Mouse (Mus musculus) heart, embryonic 13.5 days (tissue): ENCODE measurements around the gene Rpl34. TPM values are rescaled to one million over a fixed set of nuclear protein-coding genes. Genes with fewer than 3 reads are reported as not detected.
A peak's percentile ranks its signal among the peaks of the same experiment; 100 is the strongest.

Experiments
- ATAC-seq: fragments of 200-750 bp; cut with Nextera tagmentation; 2 replicates; pipeline ENCODE4 v1.8.0; 2017; ENCODE audit warnings: moderate TSS enrichment; ENCODE audit not compliant: insufficient number of reproducible peaks, low FRiP score, low TSS enrichment; ENCODE audit errors: extremely low read depth
- H3K27ac ChIP-seq: fragments of 300-500 bp; sonication (generic); replicated peaks from 2 replicates; pipeline ENCODE4 v1.5.1; 2015; ENCODE audit warnings: moderate library complexity, mild to moderate bottlenecking, inconsistent platforms
- H3K27me3 ChIP-seq: fragments of 300-500 bp; sonication (generic); replicated peaks from 2 replicates; pipeline ENCODE4 v1.6.1; 2015; ENCODE audit warnings: mild to moderate bottlenecking, inconsistent platforms
- H3K36me3 ChIP-seq: fragments of 300-500 bp; sonication (generic); 2 replicates; pipeline ENCODE4 v1.6.1; 2015; ENCODE audit warnings: mild to moderate bottlenecking, inconsistent platforms
- H3K4me1 ChIP-seq: fragments of 300-500 bp; sonication (generic); 2 replicates; pipeline ENCODE4 v1.6.1; 2015; ENCODE audit warnings: inconsistent platforms
- H3K4me2 ChIP-seq: fragments of 300-500 bp; sonication (generic); 2 replicates; pipeline ENCODE4 v1.6.1; 2015; ENCODE audit warnings: inconsistent platforms, mild to moderate bottlenecking, moderate library complexity
- H3K4me3 ChIP-seq: fragments of 300-500 bp; sonication (generic); 2 replicates; pipeline ENCODE4 v1.5.1; 2015; ENCODE audit warnings: moderate library complexity, mild to moderate bottlenecking, inconsistent platforms
- H3K9ac ChIP-seq: fragments of 300-500 bp; sonication (generic); 2 replicates; pipeline ENCODE4 v1.6.1; 2015; ENCODE audit warnings: inconsistent platforms, mild to moderate bottlenecking, moderate library complexity
- H3K9me3 ChIP-seq: fragments of 300-500 bp; sonication (generic); 2 replicates; pipeline ENCODE4 v1.6.1; 2016; ENCODE audit warnings: inconsistent platforms
- WGBS: fragments of 180-500 bp; shearing (Covaris S2); methylation state at CpG from one replicate; pipeline ENCODE4 v1.1.7; 2015; ENCODE audit warnings: mixed read lengths; 5-methylcytosine and 5-hydroxymethylcytosine counted together
- polyA plus RNA-seq: library from polyadenylated mRNA; unstranded; fragments of >200 nt; fragmentation: Nextera tagmentation; extraction: Ambion mirVana; gene quantifications from 2 replicates; pipeline ENCODE4 v1.2.1, GENCODE M21; 2015

Rpl34 gene
- polyA plus RNA-seq, 1 experiment from 2014 or later, result 585 TPM

- ATAC-seq, result peak; percentile 22
- Histone ChIP-seq H3K4me1 (peaks cover 29% of the 10 kb centered on the region), H3K9ac (peak overlapping the region; percentile 99), H3K36me3 (peaks cover 42% of the 10 kb centered on the region), H3K4me3 (peak overlapping the region; percentile 100), H3K9me3 (no peaks in the 10 kb centered on the region), H3K27ac (peak overlapping the region; percentile 90), H3K27me3 (no peaks in the 10 kb centered on the region; the same call in 1 of the 2 replicates), H3K4me2 (peak overlapping the region; percentile 90)
- under 1% methylated on average over 58 of the region's 58 CpGs for WGBS
Measured at GRCm38 (mm10) chr3:130729472-130730188, 568 bp downstream of the Rpl34 start.

DNA sequence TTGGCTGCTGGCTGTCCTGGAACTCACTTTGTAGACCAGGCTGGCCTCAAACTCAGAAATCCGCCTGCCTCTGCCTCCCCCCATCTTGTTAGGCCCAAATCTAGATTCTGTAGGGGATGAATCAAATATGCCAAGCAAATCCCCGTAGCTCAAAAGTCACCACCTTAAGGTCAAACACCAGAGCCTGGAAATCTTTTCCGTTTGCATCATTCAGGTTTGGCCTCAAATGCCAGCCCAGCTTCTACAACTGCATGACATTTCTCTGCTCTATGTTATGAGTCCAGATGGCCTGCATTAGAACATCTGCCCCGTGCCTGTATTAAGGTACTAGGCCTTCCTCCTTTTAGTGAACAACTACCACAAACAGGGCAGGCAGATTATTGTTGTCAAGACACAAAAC, 2.5 kb downstream of the Rpl34 start:
- H3K9ac ChIP-seq, result peak overlapping the region; percentile 99; the same call in 1 of the 2 replicates
- 80% methylated on average over 4 of the region's 4 CpGs for WGBS
- no peak overlapping the region for H3K4me3 ChIP-seq
- no peaks in the 10 kb centered on the region for H3K9me3 ChIP-seq
- no peaks in the 10 kb centered on the region for H3K27me3 ChIP-seq
- H3K36me3 ChIP-seq, result peaks cover 50% of the 10 kb centered on the region
- H3K27ac ChIP-seq, result no peak overlapping the region
- no peak for ATAC-seq
- H3K4me1 ChIP-seq, result peaks cover 29% of the 10 kb centered on the region
- H3K4me2 ChIP-seq, result no peak overlapping the region

DNA sequence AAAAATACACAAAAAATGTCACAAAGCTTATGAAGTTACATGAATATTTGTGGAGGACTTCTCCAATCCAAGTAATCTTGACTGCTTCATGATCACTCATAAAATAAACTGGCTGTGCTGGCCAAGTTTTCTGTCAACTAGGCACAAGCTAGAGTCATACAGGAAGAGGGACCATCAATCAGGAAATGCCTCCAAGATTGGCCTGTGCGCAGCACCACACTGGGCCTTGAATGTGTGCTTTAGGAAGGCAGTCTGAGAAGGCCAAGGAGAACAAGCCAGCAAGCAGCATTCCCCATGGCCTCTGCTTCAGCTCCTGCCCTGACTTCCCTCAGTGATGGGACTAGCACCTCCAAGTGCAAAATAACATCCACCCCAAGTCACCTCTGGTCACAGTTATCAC, 3.2 kb downstream of the Rpl34 start:
- Histone ChIP-seq H3K4me2 (no peak overlapping the region), H3K9ac (0 out of 2 replicates have a peak overlapping the region, but pooled peaks have one; percentile 10), H3K27me3 (no peaks in the 10 kb centered on the region), H3K9me3 (no peaks in the 10 kb centered on the region), H3K36me3 (peaks cover 50% of the 10 kb centered on the region), H3K4me1 (peaks cover 29% of the 10 kb centered on the region), H3K4me3 (no peak overlapping the region), H3K27ac (no peak overlapping the region)
- WGBS, result 65% methylated on average over 1 of the region's 1 CpGs
- ATAC-seq, result no peak

DNA sequence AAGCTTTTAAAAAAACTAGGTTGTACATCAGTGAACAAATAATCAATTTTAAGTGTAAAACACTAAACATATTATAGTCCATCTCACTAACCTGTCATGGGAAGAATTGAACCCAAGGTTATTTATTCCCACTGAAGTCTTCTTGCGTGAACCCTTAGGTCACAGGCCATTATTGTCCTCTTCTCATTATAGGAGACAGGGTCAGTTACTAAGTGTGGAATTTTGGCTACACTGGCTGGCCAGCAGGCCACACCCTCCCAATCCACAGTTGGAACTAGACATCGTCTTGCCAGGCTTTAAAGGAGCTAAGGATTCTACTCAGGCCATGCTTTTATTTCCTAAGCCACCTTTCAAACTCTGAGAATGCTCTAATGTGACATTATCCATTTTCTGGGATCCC, 4.5 kb downstream of the Rpl34 start:
- Histone ChIP-seq H3K27me3 (no peaks in the 10 kb centered on the region), H3K4me2 (no peak overlapping the region), H3K4me1 (peaks cover 25% of the 10 kb centered on the region), H3K9me3 (no peaks in the 10 kb centered on the region), H3K9ac (no peak overlapping the region), H3K27ac (no peak overlapping the region), H3K4me3 (no peak overlapping the region), H3K36me3 (peaks cover 50% of the 10 kb centered on the region)
- ATAC-seq, result no peak
- 75% methylated on average over 2 of the region's 2 CpGs for whole genome bisulfite sequencing

DNA sequence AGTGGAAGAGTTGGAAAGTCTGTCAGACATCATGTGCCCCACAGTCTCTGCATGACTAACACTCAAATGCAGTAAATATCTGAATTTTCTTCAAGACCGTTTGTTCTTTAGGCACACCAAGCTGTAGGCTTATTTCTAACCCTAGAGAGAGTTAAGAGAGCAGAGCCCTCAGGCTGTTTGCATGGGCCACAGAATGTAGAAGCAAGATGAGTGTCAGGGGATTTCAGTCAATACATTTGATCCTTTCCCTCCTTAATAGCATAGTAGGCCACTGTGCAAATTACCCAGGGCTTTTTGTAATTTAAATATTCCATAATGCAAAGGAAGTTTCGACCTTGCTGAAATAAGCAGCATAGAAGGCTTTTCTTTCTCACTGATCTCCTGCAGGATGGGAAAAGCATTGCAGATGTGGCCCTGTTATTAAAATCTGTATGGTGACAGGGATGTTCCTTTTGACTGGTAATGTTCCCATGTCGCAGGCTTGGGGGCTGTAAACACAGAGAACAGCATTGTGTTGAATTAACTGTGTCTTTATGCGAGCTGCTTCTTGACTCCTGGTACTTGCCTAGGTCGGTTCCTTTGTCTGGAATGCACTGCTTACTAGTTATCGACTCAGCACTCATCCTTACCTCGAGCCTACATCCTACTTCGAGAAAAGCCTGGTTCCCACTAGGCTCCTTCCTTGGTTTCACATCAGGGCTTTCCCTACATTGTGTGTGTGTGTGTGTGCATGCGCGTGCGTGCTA, 7.3 kb downstream of the Rpl34 start:
- no peak overlapping the region for H3K9ac ChIP-seq
- ATAC-seq, result no peak
- no peak overlapping the region for H3K4me2 ChIP-seq
- H3K4me1 ChIP-seq, result peaks cover 9% of the 10 kb centered on the region
- no peak overlapping the region for H3K4me3 ChIP-seq
- no peaks in the 10 kb centered on the region for H3K9me3 ChIP-seq
- no peaks in the 10 kb centered on the region for H3K27me3 ChIP-seq
- no peak overlapping the region for H3K27ac ChIP-seq
- WGBS, result 78% methylated on average over 11 of the region's 11 CpGs
- H3K36me3 ChIP-seq, result peaks cover 37% of the 10 kb centered on the region

- H3K27ac ChIP-seq, result no peak overlapping the region
- WGBS, result 73% methylated on average over 4 of the region's 4 CpGs
- H3K36me3 ChIP-seq, result peaks cover 11% of the 10 kb centered on the region; the same call in 1 of the 2 replicates
- no peaks in the 10 kb centered on the region for H3K27me3 ChIP-seq
- no peak for ATAC-seq
- H3K4me2 ChIP-seq, result no peak overlapping the region
- no peak overlapping the region for H3K4me3 ChIP-seq
- H3K9ac ChIP-seq, result no peak overlapping the region
- no peaks in the 10 kb centered on the region for H3K9me3 ChIP-seq
- no peaks in the 10 kb centered on the region for H3K4me1 ChIP-seq
Measured at GRCm38 (mm10) chr3:130720225-130720624, 10.0 kb downstream of the Rpl34 start.

DNA sequence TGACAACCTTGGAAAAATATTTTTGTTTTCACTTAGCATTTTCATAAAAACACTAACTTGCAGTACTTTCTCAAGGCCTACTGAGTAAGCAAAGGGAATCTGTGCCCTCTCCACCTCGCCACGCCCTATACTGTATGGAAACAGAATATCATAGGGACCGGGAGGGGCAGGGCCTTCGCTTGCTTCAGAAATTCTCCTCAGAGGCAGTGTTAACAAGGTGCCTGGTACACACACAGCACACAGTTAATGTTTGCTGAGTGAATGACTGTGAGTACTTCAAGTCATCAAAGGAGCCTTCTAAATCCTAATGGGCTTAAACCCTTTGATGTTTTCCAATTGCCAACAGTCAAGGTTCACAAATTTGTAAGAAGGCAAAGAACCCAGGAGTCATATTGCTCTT, 11.3 kb downstream of the Rpl34 start:
- Histone ChIP-seq H3K9ac (no peak overlapping the region), H3K9me3 (no peaks in the 10 kb centered on the region), H3K27me3 (no peaks in the 10 kb centered on the region), H3K36me3 (no peaks in the 10 kb centered on the region), H3K27ac (no peak overlapping the region), H3K4me3 (no peak overlapping the region), H3K4me2 (no peak overlapping the region), H3K4me1 (no peaks in the 10 kb centered on the region)
- ATAC-seq, result no peak
- 70% methylated on average over 4 of the region's 4 CpGs for WGBS

DNA sequence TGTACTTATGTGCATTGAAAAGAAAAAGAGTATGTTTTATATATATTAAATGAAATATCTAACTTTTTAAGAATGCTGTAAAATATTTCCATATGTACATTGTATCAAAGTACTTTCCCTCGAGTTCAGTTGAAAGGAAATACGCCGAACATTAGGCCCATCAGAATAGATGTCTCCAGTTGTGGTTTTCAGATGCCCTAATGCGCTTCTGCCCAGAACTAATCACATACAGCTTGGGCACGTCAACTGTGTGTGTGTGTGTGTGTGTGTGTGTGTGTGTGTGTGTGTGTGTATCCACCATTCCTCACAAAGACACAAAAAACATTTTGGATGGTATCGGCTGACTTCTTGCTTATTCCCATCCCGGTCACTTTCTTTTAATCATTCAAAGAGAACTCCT, 13.6 kb downstream of the Rpl34 start:
- no peak for ATAC-seq
- Histone ChIP-seq H3K27ac (no peak overlapping the region), H3K9me3 (no peaks in the 10 kb centered on the region), H3K27me3 (no peaks in the 10 kb centered on the region), H3K36me3 (no peaks in the 10 kb centered on the region), H3K9ac (no peak overlapping the region), H3K4me1 (no peaks in the 10 kb centered on the region), H3K4me2 (no peak overlapping the region), H3K4me3 (no peak overlapping the region)
- WGBS, result 81% methylated on average over 7 of the region's 7 CpGs

- Histone ChIP-seq H3K9ac (peak overlapping the region; percentile 77), H3K36me3 (no peaks in the 10 kb centered on the region), H3K4me2 (peak overlapping the region; percentile 71)
Measured at GRCm38 (mm10) chr3:130714775-130715568, 15.2 kb downstream of the Rpl34 start.

GRCm38 (mm10) chr3:130712891-130713290, 17.3 kb downstream of the Rpl34 start:
- Histone ChIP-seq H3K27me3 (no peaks in the 10 kb centered on the region), H3K4me2 (no peak overlapping the region), H3K9ac (no peak overlapping the region), H3K36me3 (no peaks in the 10 kb centered on the region), H3K4me1 (peaks cover 12% of the 10 kb centered on the region), H3K27ac (no peak overlapping the region), H3K9me3 (no peaks in the 10 kb centered on the region), H3K4me3 (no peak overlapping the region)
- WGBS, result 60% methylated on average over 6 of the region's 6 CpGs
- ATAC-seq, result no peak

More at GRCm38 (mm10) chr3:130714775-130715568, 15.2 kb downstream of the Rpl34 start:
- no peaks in the 10 kb centered on the region for H3K9me3 ChIP-seq
- H3K4me3 ChIP-seq, result peak overlapping the region; percentile 54
- 14% methylated on average over 22 of the region's 22 CpGs for WGBS
- no peak for ATAC-seq
- H3K27ac ChIP-seq, result peak overlapping the region; percentile 36; the same call in 1 of the 2 replicates
- peaks cover 3% of the 10 kb centered on the region for H3K4me1 ChIP-seq
- no peaks in the 10 kb centered on the region for H3K27me3 ChIP-seq

DNA sequence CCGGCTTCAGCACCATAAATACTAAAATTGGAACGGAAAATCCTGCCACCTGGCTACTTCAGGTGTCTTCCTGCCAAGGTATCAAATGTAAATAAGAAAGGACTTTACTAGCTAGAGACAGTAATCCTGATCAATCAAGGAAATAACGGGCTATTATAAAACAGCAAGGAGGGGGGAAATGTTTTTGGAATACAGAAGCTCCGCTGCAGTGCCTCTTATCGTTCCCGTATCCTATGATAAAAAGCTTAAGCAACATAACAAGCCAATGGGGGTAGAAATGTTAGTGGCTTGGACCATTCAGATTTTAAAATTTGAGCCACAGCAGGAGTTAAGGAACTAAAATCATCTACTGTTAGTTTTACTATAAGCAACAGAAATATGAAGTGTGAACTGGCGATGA, 20.1 kb downstream of the Rpl34 start:
- H3K4me2 ChIP-seq, result peak overlapping the region; percentile 84
- ATAC-seq, result no peak
- H3K9me3 ChIP-seq, result no peaks in the 10 kb centered on the region
- no peaks in the 10 kb centered on the region for H3K27me3 ChIP-seq
- 47% methylated on average over 7 of the region's 7 CpGs for WGBS
- H3K36me3 ChIP-seq, result peaks cover 5% of the 10 kb centered on the region
- peaks cover 22% of the 10 kb centered on the region for H3K4me1 ChIP-seq
- peak overlapping the region; percentile 88 for H3K4me3 ChIP-seq
- peak overlapping the region; percentile 56; the same call in 1 of the 2 replicates for H3K9ac ChIP-seq
- no peak overlapping the region for H3K27ac ChIP-seq
